Mouse (Mus musculus) left cerebral cortex, postnatal 25 days (tissue): Measurements from ENCODE around the gene Borcs6. TPM values are rescaled to one million over a fixed set of nuclear protein-coding genes. Genes with fewer than 3 reads are reported as not detected.

Experiments
- DNase-seq, 2 experiments: peaks; one replicate each; pipeline ENCODE4 v3.0.0; 2022; ENCODE audit warnings: low spot score in 2 of 2, mixed read lengths in 1 of 2
- intact Hi-C: fragments of 180-260 bp; cut with DNase I; formaldehyde crosslinking; loops from one replicate; pipeline ENCODE4 v1.15.1; 2025
- total RNA-seq, 2 experiments: library from RNA; stranded (reverse); gene quantifications; 2 replicates each; pipeline ENCODE4 v1.2.3; 2021

The Borcs6 gene
- total RNA-seq, 2 experiments from 2014 or later, result 29.1 to 29.5 TPM

GRCm38 (mm10) chr11:69096987-69097900 is 37.7 kb downstream of the Borcs6 start:
- intact Hi-C loops, result loop anchor here (5.0 kb wide), 2 partner anchors 270 to 320 kb away; partner anchors contain the start of gene Chd3
- peak; percentile 94 to 99 for DNase-seq

GRCm38 (mm10) chr11:69098039-69098761 is 38.7 kb downstream of the Borcs6 start:
- DNase-seq, result peak in 1 of 2 experiments; percentile 74

GRCm38 (mm10) chr11:69098762-69099091 is 39.2 kb downstream of the Borcs6 start:
- intact Hi-C loops, result loop anchor here (2.0 to 5.0 kb wide), 3 partner anchors 24 to 319 kb away; partner anchors contain the start of genes 9130213A22Rik and Chd3
- DNase-seq, result peak; percentile 96 to 98

More at GRCm38 (mm10) chr11:69098039-69098761, 38.7 kb downstream of the Borcs6 start:
- intact Hi-C loops, result loop anchor here (2.0 to 5.0 kb wide), 3 partner anchors 25 to 319 kb away; partner anchors contain the start of genes 9130213A22Rik and Chd3

- DNase-seq, result peak; percentile 59 to 71
- intact Hi-C loops, result loop anchor here (2.0 to 5.0 kb wide), 3 partner anchors 23 to 318 kb away; partner anchors contain the start of genes 9130213A22Rik and Chd3
These were observed 39.8 kb downstream of the Borcs6 start for GRCm38 (mm10) chr11:69099177-69099914.

GRCm38 (mm10) chr11:69099915-69100345 is 40.4 kb downstream of the Borcs6 start:
- DNase-seq, result peak; percentile 94 to 97
- intact Hi-C loops, result loop anchor here (2.0 to 5.0 kb wide), 3 partner anchors 23 to 317 kb away; partner anchors contain the start of genes 9130213A22Rik and Chd3

- intact Hi-C loops, result no loop called here
- no peak for DNase-seq
These were observed 41.3 kb downstream of the Borcs6 start for GRCm38 (mm10) chr11:69100639-69101360.

GRCm38 (mm10) chr11:69101604-69102402 is 42.3 kb downstream of the Borcs6 start:
- intact Hi-C loops, result no loop called here
- DNase-seq, result no peak

- no peak for DNase-seq
- intact Hi-C loops, result no loop called here
These were observed 42.8 kb downstream of the Borcs6 start for GRCm38 (mm10) chr11:69102403-69102725.

GRCm38 (mm10) chr11:69103121-69103520 is 43.6 kb downstream of the Borcs6 start:
- DNase-seq, result no peak

GRCm38 (mm10) chr11:69103531-69104435 is 44.3 kb downstream of the Borcs6 start:
- intact Hi-C loops, result no loop called here
- no peak for DNase-seq

More at GRCm38 (mm10) chr11:69103121-69103520, 43.6 kb downstream of the Borcs6 start:
- intact Hi-C loops, result no loop called here

GRCm38 (mm10) chr11:69104487-69104886 is 45.0 kb downstream of the Borcs6 start:
- no peak for DNase-seq
- intact Hi-C loops, result no loop called here

- DNase-seq, result no peak
- intact Hi-C loops, result no loop called here
These were observed 45.7 kb downstream of the Borcs6 start for GRCm38 (mm10) chr11:69105227-69105626.

- intact Hi-C loops, result no loop called here
These were observed 46.3 kb downstream of the Borcs6 start for GRCm38 (mm10) chr11:69105796-69106195.

GRCm38 (mm10) chr11:69106299-69106698 is 46.8 kb downstream of the Borcs6 start:
- intact Hi-C loops, result no loop called here
- no peak for DNase-seq

More at GRCm38 (mm10) chr11:69105796-69106195, 46.3 kb downstream of the Borcs6 start:
- no peak for DNase-seq

- intact Hi-C loops, result no loop called here
These were observed 47.3 kb downstream of the Borcs6 start for GRCm38 (mm10) chr11:69106842-69107241.

GRCm38 (mm10) chr11:69107676-69108075 is 48.2 kb downstream of the Borcs6 start:
- no peak for DNase-seq
- intact Hi-C loops, result no loop called here

More at GRCm38 (mm10) chr11:69106842-69107241, 47.3 kb downstream of the Borcs6 start:
- DNase-seq, result no peak

- intact Hi-C loops, result no loop called here
- no peak for DNase-seq
These were observed 48.7 kb downstream of the Borcs6 start for GRCm38 (mm10) chr11:69108223-69108622.
